Comparison of ENCODE assay signal across 13 mouse cellular contexts in genomic region chr11:114335950-114336838, GRCm38 (mm10).
DNase-seq lines count a peak whose midpoint lies in the region; ATAC-seq and TF ChIP-seq lines count a peak whose summit lies in the region.
"Had no signal": no experiment of that assay in that cellular context is flagged by ENCODE, and none has a peak within 500 bp of the region (broad histone marks: within the 10 kb centered on the region; RNA-seq: fewer than 3 reads in every experiment).

No protein-coding gene starts in this region.

- H3K9ac ChIP-seq in forebrain, postnatal 0 days, result no peak overlapping the region
- H3K9ac ChIP-seq in neural tube, embryonic 12.5 days, result peak overlapping the region; percentile 17; the same call in 1 of the 2 replicates
- no peak overlapping the region for H3K9ac ChIP-seq in kidney, embryonic 16.5 days (replicated peaks; ENCODE audit: low read length)
- H3K9ac ChIP-seq: embryonic facial prominence, embryonic 12.5 days; limb, embryonic 15.5 days; stomach, embryonic 15.5 days had no signal

- no peak overlapping the region for H3K27ac ChIP-seq in heart, embryonic 10.5 days
- no peak overlapping the region for H3K27ac ChIP-seq in forebrain, postnatal 0 days (ENCODE audit: low read depth, low read length)
- H3K27ac ChIP-seq in neural tube, embryonic 12.5 days, result no peak overlapping the region
- no peak overlapping the region for H3K27ac ChIP-seq in kidney, embryonic 16.5 days (ENCODE audit: low read length)
- H3K27ac ChIP-seq: embryonic facial prominence, embryonic 12.5 days; stomach, embryonic 15.5 days had no signal

- H3K4me3 ChIP-seq in heart, embryonic 10.5 days, result no peak overlapping the region
- no peak overlapping the region for H3K4me3 ChIP-seq in forebrain, postnatal 0 days (ENCODE audit: low read depth, low read length)
- H3K4me3 ChIP-seq in neural tube, embryonic 12.5 days, result no peak overlapping the region
- H3K4me3 ChIP-seq in kidney, embryonic 16.5 days (ENCODE audit: low read length), result no peak overlapping the region
- H3K4me3 ChIP-seq: embryonic facial prominence, embryonic 12.5 days; limb, embryonic 15.5 days; myocyte; stomach, embryonic 15.5 days had no signal

- peak; percentile 51 for ATAC-seq in forebrain, postnatal 0 days
- peak; percentile 48; the same call in 1 of the 2 replicates for ATAC-seq in neural tube, embryonic 12.5 days (ENCODE audit: low FRiP score, low read depth)
- ATAC-seq in kidney, embryonic 16.5 days (ENCODE audit: low FRiP score, low TSS enrichment), result no peak

- H3K36me3 ChIP-seq in heart, embryonic 10.5 days, result no peaks in the 10 kb centered on the region
- H3K36me3 ChIP-seq in forebrain, postnatal 0 days (ENCODE audit: insufficient read depth), result no peaks in the 10 kb centered on the region
- H3K36me3 ChIP-seq in neural tube, embryonic 12.5 days, result no peaks in the 10 kb centered on the region
- H3K36me3 ChIP-seq in kidney, embryonic 16.5 days (ENCODE audit: insufficient read depth, low read length), result no peaks in the 10 kb centered on the region
- H3K36me3 ChIP-seq: embryonic facial prominence, embryonic 12.5 days; limb, embryonic 15.5 days; stomach, embryonic 15.5 days had no signal

- TF ChIP-seq CTCF in forebrain, postnatal 0 days (IDR thresholded peaks at IDR 0.05; ENCODE audit: low read depth), result no peak

- H3K9me3 ChIP-seq in heart, embryonic 10.5 days, result no peaks in the 10 kb centered on the region
- H3K9me3 ChIP-seq in forebrain, postnatal 0 days (ENCODE audit: low read length), result no peaks in the 10 kb centered on the region
- H3K9me3 ChIP-seq in neural tube, embryonic 12.5 days, result no peaks in the 10 kb centered on the region
- H3K9me3 ChIP-seq in kidney, embryonic 16.5 days (ENCODE audit: low read length), result no peaks in the 10 kb centered on the region
- H3K9me3 ChIP-seq: embryonic facial prominence, embryonic 12.5 days; limb, embryonic 15.5 days; stomach, embryonic 15.5 days had no signal

- 63% methylated on average over 10 of the region's 10 CpGs for WGBS in heart, embryonic 10.5 days
- 17% methylated on average over 10 of the region's 10 CpGs for WGBS in forebrain, postnatal 0 days
- 27% methylated on average over 10 of the region's 10 CpGs for WGBS in neural tube, embryonic 12.5 days
- WGBS in kidney, embryonic 16.5 days, result 38% methylated on average over 10 of the region's 10 CpGs

- H3K27me3 ChIP-seq in heart, embryonic 10.5 days (ENCODE audit: insufficient read depth, poor library complexity, severe bottlenecking), result peaks cover 11% of the 10 kb centered on the region; the same call in 1 of the 2 replicates
- no peaks in the 10 kb centered on the region for H3K27me3 ChIP-seq in forebrain, postnatal 0 days (ENCODE audit: insufficient read depth, low read length)
- no peaks in the 10 kb centered on the region; the same call in 1 of the 2 replicates for H3K27me3 ChIP-seq in neural tube, embryonic 12.5 days (replicated peaks)
- H3K27me3 ChIP-seq in kidney, embryonic 16.5 days (ENCODE audit: insufficient read depth, low read length), result no peaks in the 10 kb centered on the region
- H3K27me3 ChIP-seq: embryonic facial prominence, embryonic 12.5 days; limb, embryonic 15.5 days; stomach, embryonic 15.5 days had no signal

- H3K4me2 ChIP-seq in forebrain, postnatal 0 days (ENCODE audit: low read depth), result no peak overlapping the region
- H3K4me2 ChIP-seq in neural tube, embryonic 12.5 days (replicated peaks), result peak overlapping the region; percentile 5; the same call in 1 of the 2 replicates
- H3K4me2 ChIP-seq in kidney, embryonic 16.5 days (replicated peaks; ENCODE audit: low read depth, low read length), result no peak overlapping the region
- H3K4me2 ChIP-seq: embryonic facial prominence, embryonic 12.5 days; limb, embryonic 15.5 days; stomach, embryonic 15.5 days had no signal

- H3K4me1 ChIP-seq in heart, embryonic 10.5 days, result peaks cover 6% of the 10 kb centered on the region
- H3K4me1 ChIP-seq in forebrain, postnatal 0 days (ENCODE audit: insufficient read depth), result no peaks in the 10 kb centered on the region; the same call in 1 of the 2 replicates
- H3K4me1 ChIP-seq in neural tube, embryonic 12.5 days, result peaks cover 27% of the 10 kb centered on the region
- H3K4me1 ChIP-seq in kidney, embryonic 16.5 days (ENCODE audit: insufficient read depth, low read length), result 0 out of 2 replicates have a peak, but pooled peaks cover 7% of the 10 kb centered on the region

- peak; percentile 88 for DNase-seq in heart, adult 11 months
- no peak for DNase-seq in heart, embryonic 10.5 days (ENCODE audit: low spot score)
- peak; percentile 69 for DNase-seq in cerebellum, adult 9-11 months
- no peak for DNase-seq in forebrain, postnatal 0 days
- no peak for DNase-seq in thymus, postnatal 36 days
- no peak for DNase-seq in frontal cortex, adult 2 months (ENCODE audit: extremely low spot score in 1 of 2, low spot score in 1 of 2)
- DNase-seq: kidney, adult 9 months had no signal

Comparison
In these comparisons a context has a peak if more than half of its experiments do, and no peak if none do; other contexts are left out.
1. DNase-seq: peak in heart, adult 11 months (single experiment) and cerebellum, adult 9-11 months (single experiment); none in heart, embryonic 10.5 days (single experiment), forebrain, postnatal 0 days (single experiment), thymus, postnatal 36 days (0 of 2) and frontal cortex, adult 2 months (0 of 2).